Mouse (Mus musculus): ENCODE measurements around the gene Scarb2. TPM values are rescaled to one million over a fixed set of nuclear protein-coding genes. Genes with fewer than 3 reads are reported as not detected.

Scarb2 gene
- polyA plus RNA-seq, 1 experiment from 2014 or later = 19.7 TPM

DNA sequence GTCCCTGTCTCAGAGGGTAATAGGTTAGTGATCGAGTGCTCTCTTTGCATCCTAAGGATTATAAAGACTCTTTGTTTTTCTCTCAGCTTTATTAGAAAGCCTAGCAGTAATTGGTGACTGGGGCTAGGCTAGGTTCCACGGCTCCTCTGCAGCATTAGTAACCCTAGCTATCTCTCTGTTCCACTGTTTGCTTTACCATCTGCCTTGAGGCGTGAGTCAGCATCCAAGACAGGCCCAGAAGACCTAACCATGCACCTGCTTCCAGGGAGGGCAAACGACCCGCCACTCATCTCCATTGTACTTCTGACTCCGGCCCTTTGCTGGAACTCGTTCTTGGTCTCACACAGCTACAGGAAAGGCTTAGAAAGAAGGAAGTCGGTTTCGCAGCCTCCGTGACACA, 112.8 kb downstream of the Scarb2 start:
- Histone ChIP-seq H3K4me2 (replicated peaks; ENCODE audit: low read depth) (no peak overlapping the region), H3K4me1 (replicated peaks; ENCODE audit: control insufficient read depth, insufficient read depth, low read length) (no peaks in the 10 kb centered on the region), H3K27me3 (replicated peaks; ENCODE audit: control insufficient read depth, insufficient read depth, low read length) (peaks cover 14% of the 10 kb centered on the region), H3K36me3 (ENCODE audit: control insufficient read depth, insufficient read depth) (no peaks in the 10 kb centered on the region), H3K9me3 (ENCODE audit: control insufficient read depth) (no peaks in the 10 kb centered on the region), H3K27ac (ENCODE audit: low read depth, low read length) (no peak overlapping the region), H3K9ac (ENCODE audit: low read depth, low read length) (no peak overlapping the region), H3K4me3 (ENCODE audit: low read depth, low read length) (no peak overlapping the region)
- ATAC-seq = no peak
- no peak for TF ChIP-seq CTCF (IDR thresholded peaks at IDR 0.05; ENCODE audit: low read depth)
- WGBS = 60% methylated on average over 10 of the region's 10 CpGs

DNA sequence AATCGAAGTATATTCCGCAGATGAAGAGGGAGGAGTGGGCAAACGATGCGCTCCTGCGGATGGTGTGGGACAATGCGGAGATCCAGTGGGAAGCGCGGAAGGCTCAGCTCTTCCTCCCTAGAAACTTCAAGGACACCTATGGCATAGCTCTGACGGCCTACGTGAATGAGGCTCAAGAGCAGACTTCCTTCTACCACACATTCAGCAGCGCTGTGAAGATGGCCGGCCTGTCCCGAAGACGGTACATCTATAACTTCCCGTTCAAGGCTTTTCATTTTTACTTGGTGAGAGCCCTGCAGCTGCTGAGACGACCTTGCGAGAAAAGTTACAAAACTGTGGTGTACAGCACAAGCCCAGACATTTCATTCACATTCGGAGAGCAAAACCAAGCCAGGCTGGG, 114.1 kb downstream of the Scarb2 start:
- Histone ChIP-seq H3K9ac (ENCODE audit: low read depth, low read length) (no peak overlapping the region), H3K4me3 (ENCODE audit: low read depth, low read length) (peak overlapping the region; percentile 29), H3K27ac (ENCODE audit: low read depth, low read length) (no peak overlapping the region), H3K4me1 (replicated peaks; ENCODE audit: control insufficient read depth, insufficient read depth, low read length) (no peaks in the 10 kb centered on the region), H3K4me2 (replicated peaks; ENCODE audit: low read depth) (peak overlapping the region; percentile 58), H3K9me3 (ENCODE audit: control insufficient read depth) (no peaks in the 10 kb centered on the region), H3K36me3 (ENCODE audit: control insufficient read depth, insufficient read depth) (no peaks in the 10 kb centered on the region), H3K27me3 (replicated peaks; ENCODE audit: control insufficient read depth, insufficient read depth, low read length) (peaks cover 14% of the 10 kb centered on the region)
- TF ChIP-seq CTCF (IDR thresholded peaks at IDR 0.05; ENCODE audit: low read depth) = no peak
- no peak for ATAC-seq
- 38% methylated on average over 18 of the region's 18 CpGs for WGBS

Small RNA genes within 50 kb of the gene (microRNA-seq; reads per million reads assigned to microRNA genes)
- not detected for gene Mir6415

Other genes with a start within 250 kb of the Scarb2 start
- 19.8 and 22.4 TPM in 2 replicates for gene Naaa, start 228.7 kb downstream of the Scarb2 start, polyA plus RNA-seq (2015; fragmentation: Nextera tagmentation; extraction: Ambion mirVana)
- gene Sdad1, start 196.4 kb downstream of the Scarb2 start, polyA plus RNA-seq (2015; fragmentation: Nextera tagmentation; extraction: Ambion mirVana) = 15.8 and 17.3 TPM in 2 replicates
- 0.05 and 0.18 TPM in 2 replicates for gene Cxcl9, start 178.8 kb downstream of the Scarb2 start, polyA plus RNA-seq (2015; fragmentation: Nextera tagmentation; extraction: Ambion mirVana)
- gene Art3, start 175.0 kb downstream of the Scarb2 start, polyA plus RNA-seq (2015; fragmentation: Nextera tagmentation; extraction: Ambion mirVana) = 12.7 and 13.5 TPM in 2 replicates
- gene Cxcl10, start 157.9 kb downstream of the Scarb2 start, polyA plus RNA-seq (2015; fragmentation: Nextera tagmentation; extraction: Ambion mirVana) = 2.0 and 2.2 TPM in 2 replicates
- 16.4 and 18.4 TPM in 2 replicates for gene Nup54, start 71.6 kb downstream of the Scarb2 start, polyA plus RNA-seq (2015; fragmentation: Nextera tagmentation; extraction: Ambion mirVana)
- not detected in 2 replicates for gene Fam47e, start 48.2 kb upstream of the Scarb2 start, polyA plus RNA-seq (2015; fragmentation: Nextera tagmentation; extraction: Ambion mirVana)
- 13.7 and 14.1 TPM in 2 replicates for gene Stbd1, start 96.2 kb upstream of the Scarb2 start, polyA plus RNA-seq (2015; fragmentation: Nextera tagmentation; extraction: Ambion mirVana)
- 0.29 and 0.39 TPM in 2 replicates for gene Ccdc158, start 168.4 kb upstream of the Scarb2 start, polyA plus RNA-seq (2015; fragmentation: Nextera tagmentation; extraction: Ambion mirVana)
- gene Shroom3, start 176.6 kb upstream of the Scarb2 start, polyA plus RNA-seq (2015; fragmentation: Nextera tagmentation; extraction: Ambion mirVana) = 8.0 and 9.8 TPM in 2 replicates